Mouse (Mus musculus) cerebellum, adult 2 months (tissue): Measurements from ENCODE around the gene Smarcc1. TPM values are rescaled to one million over a fixed set of nuclear protein-coding genes. Genes with fewer than 3 reads are reported as not detected.

Experiments
- DNase-seq, 2 experiments: peaks; one replicate each; pipeline ENCODE4 v3.0.0; 2021
- H3K27ac ChIP-seq: fragments of 200-500 bp; 2 replicates; pipeline ENCODE4 v1.5.1; 2012; ENCODE audit warnings: low read length, control low read depth, inconsistent platforms; ENCODE audit not compliant: insufficient read depth
- H3K27me3 ChIP-seq: fragments of 200-500 bp; 2 replicates; pipeline ENCODE4 v1.6.1; 2012; ENCODE audit warnings: inconsistent platforms, mild to moderate bottlenecking, low read length, moderate library complexity; ENCODE audit not compliant: control insufficient read depth, insufficient read depth
- H3K4me1 ChIP-seq: fragments of 200-500 bp; 2 replicates; pipeline ENCODE4 v1.6.1; 2011; ENCODE audit warnings: low read length; ENCODE audit not compliant: control insufficient read depth, insufficient read depth
- H3K4me3 ChIP-seq: fragments of 200-500 bp; replicated peaks from 2 replicates; pipeline ENCODE3; 2011; ENCODE audit warnings: mild to moderate bottlenecking, low read depth, low read length, control low read depth; ENCODE audit not compliant: insufficient read depth
- CTCF ChIP-seq: fragments of 200-500 bp; IDR thresholded peaks from 2 replicates; pipeline ENCODE4 v1.5.1; 2011; ENCODE audit warnings: low read depth, mild to moderate bottlenecking, control low read depth, low read length, moderate library complexity, borderline replicate concordance; ENCODE audit not compliant: insufficient read depth
- POLR2A ChIP-seq: fragments of 200-500 bp; IDR thresholded peaks from 2 replicates; pipeline ENCODE4 v1.6.1; 2011; ENCODE audit warnings: low read length, control low read depth, borderline replicate concordance; ENCODE audit not compliant: insufficient read depth
- WGBS: fragments of 180-500 bp; shearing (Covaris S2); methylation state at CpG from one replicate; pipeline ENCODE4 v1.1.7; 2018; 5-methylcytosine and 5-hydroxymethylcytosine counted together
- polyA plus RNA-seq: library from polyadenylated mRNA; depleted of rRNA; stranded (reverse); fragments of >200 nt; gene quantifications from 2 replicates; pipeline ENCODE4 v1.2.3, GENCODE M21; 2012

The Smarcc1 gene
- polyA plus RNA-seq, 1 experiment, result 23.1 TPM

DNA sequence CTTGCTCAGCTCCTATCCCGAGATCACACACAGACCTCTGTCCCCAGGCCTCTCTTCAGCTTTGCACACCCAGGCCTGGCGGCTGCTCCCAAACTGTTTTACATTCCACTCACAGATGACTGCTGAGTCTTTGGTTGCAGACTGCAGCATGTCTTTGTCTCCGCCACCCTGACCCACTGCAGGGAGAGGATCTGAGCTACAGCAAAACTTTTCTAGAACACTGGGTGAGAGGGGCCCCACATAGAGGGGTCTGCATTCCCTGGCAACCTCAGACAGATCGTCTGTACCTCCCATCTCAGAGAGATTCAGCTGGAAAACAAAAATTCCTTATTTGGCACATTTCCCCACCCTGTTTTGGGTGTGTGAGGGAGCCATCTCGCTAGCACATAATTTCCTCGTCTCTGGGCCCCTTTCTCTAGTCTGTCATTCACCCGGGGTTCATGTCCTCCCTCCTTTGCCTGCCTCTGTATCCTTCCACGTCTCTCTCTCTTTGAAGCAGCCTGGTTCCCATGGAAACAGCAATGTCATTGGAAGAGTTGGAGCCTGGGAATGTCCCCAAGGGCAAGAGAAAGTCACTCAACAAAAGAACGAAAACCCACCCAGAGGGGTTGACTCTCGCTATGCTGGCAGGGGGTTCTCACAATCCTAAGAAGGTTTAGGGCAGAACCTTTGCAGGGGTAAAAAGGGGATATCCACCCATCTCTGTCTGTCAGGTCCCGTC, 132.5 kb downstream of the Smarcc1 start:
- Histone ChIP-seq H3K27me3 (no peaks in the 10 kb centered on the region), H3K4me3 (no peak overlapping the region), H3K27ac (0 out of 2 replicates have a peak overlapping the region, but pooled peaks have one; percentile 48), H3K4me1 (peaks cover 16% of the 10 kb centered on the region)
- peak in 1 of 2 experiments; percentile 34 for DNase-seq
- TF ChIP-seq CTCF (no peak), POLR2A (no peak)
- WGBS, result 40% methylated on average over 11 of the region's 11 CpGs

DNA sequence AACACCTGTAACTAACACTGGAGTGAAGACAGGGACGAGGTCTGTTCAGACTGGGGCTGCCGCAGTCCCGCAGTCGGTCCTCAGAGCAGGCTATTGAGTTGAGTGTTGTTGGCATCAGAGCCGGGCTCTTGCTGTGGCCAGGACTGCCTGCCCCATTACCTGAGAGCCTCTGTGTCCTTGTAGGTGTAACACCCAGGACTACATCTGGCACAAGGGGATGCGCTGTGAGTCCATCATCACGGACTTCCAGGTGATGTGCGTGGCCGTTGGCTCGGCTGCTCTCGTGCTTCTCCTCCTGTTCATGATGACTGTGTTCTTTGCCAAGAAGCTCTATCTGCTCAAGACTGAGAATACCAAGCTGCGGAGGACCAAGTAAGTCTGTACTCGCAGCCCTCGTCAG, 133.3 kb downstream of the Smarcc1 start:
- Histone ChIP-seq H3K4me1 (peaks cover 23% of the 10 kb centered on the region), H3K4me3 (no peak overlapping the region), H3K27ac (no peak overlapping the region), H3K27me3 (no peaks in the 10 kb centered on the region)
- no peak for TF ChIP-seq CTCF
- no peak for TF ChIP-seq POLR2A
- DNase-seq, result peak in 1 of 2 experiments; percentile 36
- 35% methylated on average over 14 of the region's 14 CpGs for WGBS

DNA sequence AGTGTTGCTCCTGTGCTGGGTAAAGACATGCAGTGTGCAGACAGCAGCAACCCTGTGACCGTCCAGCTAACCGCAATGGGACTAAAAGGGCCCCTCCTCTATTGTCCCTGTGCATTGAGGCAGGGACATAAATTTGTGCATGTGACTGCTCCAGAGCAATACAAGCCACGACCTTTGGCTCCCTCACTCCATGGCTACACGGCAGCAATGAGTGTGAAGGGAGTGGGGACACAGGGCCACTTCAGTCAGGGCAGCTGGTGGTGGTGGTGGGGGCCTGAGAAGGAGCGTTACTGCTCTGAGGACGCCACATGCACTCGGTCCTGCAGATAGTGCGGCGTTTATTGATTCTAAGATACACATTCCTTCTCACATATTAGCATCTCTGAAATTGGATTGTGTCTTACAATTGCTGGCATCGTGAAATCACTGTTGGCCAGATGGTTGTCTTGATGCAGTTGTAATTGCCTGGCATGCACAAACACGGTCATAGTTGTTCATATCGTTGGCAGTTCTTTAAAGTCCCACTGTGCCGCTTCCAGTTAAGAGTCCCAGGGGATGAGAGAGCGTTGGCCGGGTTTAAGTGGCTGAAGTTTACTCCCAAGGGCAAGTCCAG, 138.0 kb downstream of the Smarcc1 start:
- DNase-seq, result peak in 1 of 2 experiments; percentile 34

DNA sequence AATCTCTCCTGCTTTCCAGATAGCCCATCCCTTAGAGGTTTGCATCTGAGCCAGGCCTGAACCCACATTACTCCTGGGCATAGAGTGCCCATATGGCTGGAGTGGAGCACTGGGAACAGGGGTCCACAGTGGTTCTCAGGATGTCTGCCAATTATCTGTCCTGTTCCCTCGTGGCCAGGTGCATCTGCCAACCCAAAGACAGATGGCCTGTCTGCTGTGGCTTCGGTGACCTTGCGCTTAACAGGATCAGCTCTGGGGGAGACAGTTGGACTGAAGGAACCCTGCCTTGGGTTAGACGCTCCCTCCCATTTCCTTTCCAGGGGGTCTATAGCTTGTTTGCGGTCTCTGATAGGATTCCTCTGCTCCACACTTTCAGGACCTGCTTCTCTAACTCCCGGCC, 141.1 kb downstream of the Smarcc1 start:
- peak; percentile 66 to 79 for DNase-seq
- peaks cover 21% of the 10 kb centered on the region for H3K4me1 ChIP-seq
- H3K27me3 ChIP-seq, result no peaks in the 10 kb centered on the region
- no peak for TF ChIP-seq POLR2A
- no peak for TF ChIP-seq CTCF
- H3K4me3 ChIP-seq, result no peak overlapping the region
- WGBS, result 10% methylated on average over 6 of the region's 6 CpGs
- H3K27ac ChIP-seq, result peak overlapping the region; percentile 36

More for the DNA sequence above, 138.0 kb downstream of the Smarcc1 start:
- Histone ChIP-seq H3K4me1 (peaks cover 28% of the 10 kb centered on the region), H3K4me3 (no peak overlapping the region), H3K27ac (no peak overlapping the region), H3K27me3 (no peaks in the 10 kb centered on the region)
- no peak for TF ChIP-seq POLR2A
- 27% methylated on average over 15 of the region's 15 CpGs for WGBS

DNA sequence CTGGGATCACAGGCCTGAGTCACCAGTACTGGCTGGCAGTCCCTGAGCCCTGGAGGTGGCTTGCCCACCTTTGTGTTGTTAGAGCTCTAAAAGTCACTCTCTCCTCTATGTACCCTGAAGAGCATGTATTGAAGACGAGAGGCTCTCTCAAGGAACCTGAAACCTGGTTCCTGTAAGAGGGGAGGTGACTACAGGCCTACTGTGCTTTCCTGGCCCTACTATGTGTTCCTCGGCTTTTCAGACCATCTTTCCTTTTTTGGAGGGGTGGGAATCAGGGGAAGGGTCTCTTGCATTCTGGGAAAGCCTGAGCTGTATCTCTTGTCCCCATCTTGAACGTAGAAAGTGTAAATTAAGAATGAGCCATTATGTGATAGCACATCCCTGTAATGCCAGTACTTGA, 141.6 kb downstream of the Smarcc1 start:
- TF ChIP-seq CTCF, result no peak
- TF ChIP-seq POLR2A, result no peak
- Histone ChIP-seq H3K27ac (0 out of 2 replicates have a peak overlapping the region, but pooled peaks have one; percentile 36), H3K27me3 (no peaks in the 10 kb centered on the region), H3K4me1 (peaks cover 21% of the 10 kb centered on the region), H3K4me3 (no peak overlapping the region)
- DNase-seq, result no peak
- WGBS, result 95% methylated on average over 3 of the region's 3 CpGs

DNA sequence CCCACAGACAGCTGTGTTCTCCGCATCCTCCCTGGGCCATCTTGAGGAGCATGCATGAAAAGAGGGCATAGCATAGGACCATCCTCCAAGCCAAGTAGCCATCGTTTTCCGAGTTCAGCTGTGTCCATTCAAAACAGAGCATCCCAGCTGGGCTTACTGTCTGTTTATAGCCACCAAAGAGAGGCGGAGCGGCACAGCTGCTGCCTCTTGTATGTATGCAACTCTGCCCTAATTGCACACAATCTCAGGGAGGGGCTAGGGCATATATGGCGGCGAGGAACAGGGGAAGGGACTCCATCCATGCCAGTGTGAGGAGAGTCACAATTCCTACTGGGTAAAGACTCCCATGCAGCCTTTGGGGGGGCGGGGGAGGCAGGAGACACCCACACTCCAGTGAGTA, 145.7 kb downstream of the Smarcc1 start:
- no peak overlapping the region for H3K27ac ChIP-seq
- peaks cover 2% of the 10 kb centered on the region for H3K4me1 ChIP-seq
- no peaks in the 10 kb centered on the region for H3K27me3 ChIP-seq
- WGBS, result 73% methylated on average over 8 of the region's 8 CpGs
- no peak for DNase-seq
- TF ChIP-seq POLR2A (no peak), CTCF (no peak)
- no peak overlapping the region for H3K4me3 ChIP-seq

DNA sequence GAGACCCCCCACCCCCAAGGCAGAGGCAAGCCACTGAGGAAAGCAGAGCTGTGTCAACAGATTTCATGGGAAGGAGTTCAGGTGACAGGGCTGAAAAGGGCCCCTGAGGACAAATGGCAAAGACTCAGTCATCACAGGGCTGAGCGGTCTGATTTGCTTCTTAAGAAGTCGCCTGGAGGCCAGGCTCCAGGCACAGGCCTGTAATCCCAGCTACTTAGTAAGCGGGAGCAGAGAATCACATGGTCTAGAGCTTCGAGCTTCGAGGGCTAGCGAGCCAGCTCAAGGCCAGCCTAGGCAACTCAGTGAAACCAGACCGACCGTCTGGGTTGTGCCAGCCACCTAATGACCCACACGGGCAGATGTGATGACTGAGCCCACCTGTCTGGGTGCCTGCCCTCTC, 147.5 kb downstream of the Smarcc1 start:
- no peak overlapping the region for H3K27ac ChIP-seq
- DNase-seq, result no peak
- H3K27me3 ChIP-seq, result no peaks in the 10 kb centered on the region
- H3K4me3 ChIP-seq, result no peak overlapping the region
- TF ChIP-seq CTCF (no peak), POLR2A (no peak)
- WGBS, result 71% methylated on average over 9 of the region's 9 CpGs
- no peaks in the 10 kb centered on the region for H3K4me1 ChIP-seq

DNA sequence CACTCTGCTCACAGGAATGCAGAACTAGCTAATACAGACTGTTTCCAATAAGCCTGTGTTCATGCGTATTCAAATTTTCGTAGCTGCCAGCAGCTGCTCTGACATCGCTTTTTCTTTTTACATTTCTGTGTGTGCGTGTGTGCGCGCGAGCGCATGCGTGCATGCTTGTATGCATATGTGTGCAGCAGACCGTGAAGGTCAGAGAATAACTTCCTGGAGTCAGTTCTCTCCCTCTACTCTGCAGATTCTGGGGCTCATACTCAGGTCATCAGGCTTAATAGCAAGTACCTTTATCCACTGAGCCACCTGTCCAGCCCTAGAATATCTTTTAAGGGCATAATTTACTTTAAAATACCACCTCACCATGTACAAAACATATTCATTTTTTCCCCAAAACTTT, 150.9 kb downstream of the Smarcc1 start:
- no peak for TF ChIP-seq CTCF
- no peak for TF ChIP-seq POLR2A
- no peak for DNase-seq
- WGBS, result 77% methylated on average over 10 of the region's 10 CpGs

More for the DNA sequence above, 150.9 kb downstream of the Smarcc1 start:
- H3K27ac ChIP-seq, result no peak overlapping the region
- no peak overlapping the region for H3K4me3 ChIP-seq
- H3K4me1 ChIP-seq, result no peaks in the 10 kb centered on the region
- no peaks in the 10 kb centered on the region for H3K27me3 ChIP-seq
